Mouse (Mus musculus): ENCODE results near the gene Rmdn2. TPM values are rescaled to one million over a fixed set of nuclear protein-coding genes. Genes with fewer than 3 reads are reported as not detected.
A peak's percentile ranks its signal among the peaks of the same experiment; 100 is the strongest.

Gene Rmdn2
- total RNA-seq, 2 experiments from 2014 or later, result 11.3 to 12.9 TPM

DNA sequence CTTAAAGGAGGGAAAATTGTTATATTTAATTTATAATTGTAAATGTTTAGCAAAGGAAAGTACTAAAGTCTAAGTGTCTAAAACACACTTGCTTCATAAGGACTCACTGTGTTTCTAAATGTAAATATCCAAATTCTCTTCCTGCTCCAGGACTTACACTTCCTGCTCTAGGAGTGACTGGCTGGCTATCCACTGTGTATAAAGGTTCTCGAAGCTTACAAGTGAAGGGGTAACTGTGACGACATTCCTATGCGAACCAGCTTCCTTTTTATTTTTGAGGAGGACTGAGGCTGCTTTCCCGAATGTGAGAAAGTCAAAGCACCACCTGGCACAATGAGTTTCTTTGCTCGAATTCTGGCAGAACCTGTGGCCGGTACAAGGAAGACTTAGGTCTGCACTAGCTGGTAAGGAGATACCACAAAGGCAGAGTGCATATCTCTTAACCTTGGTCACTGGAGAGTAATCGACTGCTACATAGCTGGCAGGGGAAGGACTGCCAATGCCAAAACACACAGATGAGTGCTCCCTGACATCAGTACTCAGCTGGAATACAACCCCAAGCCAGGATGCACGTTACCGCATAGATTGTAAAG, 1.4 kb upstream of the Rmdn2 start:
- DNase-seq (ENCODE audit: low spot score in 2 of 2), result no peak
- intact Hi-C loops (cut with DNase I), result no loop called here

DNA sequence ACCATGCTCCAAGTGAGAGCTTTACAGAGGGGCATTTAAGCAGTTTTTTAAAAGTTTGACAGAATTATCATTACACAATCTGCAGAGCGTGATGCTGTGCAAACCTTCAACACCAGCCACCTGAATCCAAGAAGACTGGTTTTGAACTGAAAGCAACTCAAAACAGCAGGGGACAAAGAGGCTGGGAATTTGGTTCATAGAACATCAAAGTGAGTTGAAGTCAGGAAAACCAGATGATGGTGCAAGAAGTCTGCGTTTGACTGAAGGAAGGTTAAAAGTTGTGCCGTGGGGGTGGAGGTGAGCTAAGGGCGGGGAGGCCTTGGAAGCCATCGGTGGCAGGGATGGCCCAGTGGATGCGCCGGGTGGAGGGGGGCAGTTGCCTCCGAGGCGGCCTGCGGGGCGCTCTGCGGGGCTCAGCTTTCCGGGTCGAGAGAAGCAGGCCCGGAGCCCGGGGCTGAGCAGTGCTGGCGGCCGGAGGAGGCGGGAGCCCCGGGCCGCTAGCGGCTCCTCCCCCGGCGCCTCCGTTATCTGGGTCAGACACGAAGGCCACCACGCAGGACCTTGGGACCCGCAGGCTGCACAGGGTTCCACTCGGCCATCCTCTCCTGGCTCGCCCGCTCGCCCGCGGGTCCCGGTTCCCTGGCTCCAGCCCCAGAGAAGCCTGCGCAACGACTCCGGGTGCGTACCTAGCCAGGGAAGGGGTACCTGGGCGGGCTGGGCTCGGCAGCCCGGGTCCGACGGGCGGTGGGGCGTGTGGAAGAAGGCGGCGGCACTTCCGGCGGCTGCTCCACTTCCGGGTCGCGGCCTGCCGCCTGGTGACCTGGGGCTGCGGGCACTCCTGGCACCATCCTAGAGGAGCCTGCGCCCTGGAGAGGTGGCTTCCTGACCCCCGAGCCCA, 3.3 kb downstream of the Rmdn2 start:
- DNase-seq (ENCODE audit: low spot score in 2 of 2), result peak; percentile 49 to 62
- intact Hi-C loops (cut with DNase I), result no loop called here

DNA sequence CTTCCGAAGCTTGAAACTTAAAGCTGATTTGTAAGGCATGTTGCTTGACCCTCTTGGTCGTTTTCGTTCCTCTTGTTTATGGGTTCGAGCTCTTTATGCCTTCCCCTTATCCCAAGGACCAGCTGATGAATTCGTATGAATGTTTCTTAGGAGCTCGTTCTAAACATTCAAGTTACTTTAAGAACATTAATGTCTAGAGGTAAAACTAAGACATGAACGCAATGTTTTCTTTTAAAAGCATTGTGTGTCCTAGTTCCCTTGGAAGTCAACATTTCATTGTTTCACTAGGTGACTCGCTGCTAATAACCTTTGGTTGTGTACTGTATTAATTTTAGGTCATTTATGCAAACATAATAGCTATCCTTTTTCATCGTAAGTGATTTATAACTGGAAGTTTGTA, 4.2 kb downstream of the Rmdn2 start:
- no peak for DNase-seq (ENCODE audit: low spot score in 2 of 2)
- intact Hi-C loops (cut with DNase I), result no loop called here

DNA sequence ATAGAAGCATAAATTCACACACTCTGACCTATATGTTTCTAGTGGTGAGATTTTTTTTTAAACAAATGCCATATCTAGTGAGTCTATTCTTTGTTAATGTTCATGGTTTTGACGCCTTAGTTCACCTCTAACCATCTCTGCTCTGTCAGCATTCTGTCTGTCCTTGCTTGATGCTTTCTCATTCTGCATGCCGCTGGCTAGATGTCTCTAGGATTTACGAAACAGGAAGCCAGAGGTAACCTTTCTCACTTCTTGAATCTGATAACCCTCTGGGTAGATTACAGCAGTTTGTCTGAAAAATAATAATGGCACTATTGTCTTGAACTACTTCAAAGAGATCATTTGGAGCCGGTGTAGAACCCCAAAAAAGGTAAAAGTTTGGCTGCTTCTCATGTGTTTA, 5.0 kb downstream of the Rmdn2 start:
- DNase-seq (ENCODE audit: low spot score in 2 of 2), result no peak
- intact Hi-C loops (cut with DNase I), result no loop called here

DNA sequence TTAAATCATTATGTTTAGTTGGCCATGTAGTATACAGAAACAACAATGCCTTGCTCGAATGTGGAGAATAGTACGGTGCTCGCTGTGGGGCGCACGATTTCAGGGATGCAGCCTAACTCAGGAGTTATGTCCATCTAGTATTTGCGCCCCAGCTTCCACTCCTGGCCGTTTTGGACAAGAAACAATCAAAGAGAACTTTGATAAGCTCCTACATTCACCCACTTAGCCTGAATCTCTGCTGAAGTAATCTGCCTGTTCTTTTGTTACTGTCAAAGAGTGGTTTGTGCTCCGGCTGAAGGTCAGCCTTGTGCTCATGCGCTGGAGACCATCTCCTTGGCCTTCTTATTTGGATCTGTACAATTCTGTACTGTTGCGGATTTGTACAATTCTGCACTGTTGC, 6.8 kb downstream of the Rmdn2 start:
- intact Hi-C loops (cut with DNase I), result no loop called here
- no peak for DNase-seq (ENCODE audit: low spot score in 2 of 2)

DNA sequence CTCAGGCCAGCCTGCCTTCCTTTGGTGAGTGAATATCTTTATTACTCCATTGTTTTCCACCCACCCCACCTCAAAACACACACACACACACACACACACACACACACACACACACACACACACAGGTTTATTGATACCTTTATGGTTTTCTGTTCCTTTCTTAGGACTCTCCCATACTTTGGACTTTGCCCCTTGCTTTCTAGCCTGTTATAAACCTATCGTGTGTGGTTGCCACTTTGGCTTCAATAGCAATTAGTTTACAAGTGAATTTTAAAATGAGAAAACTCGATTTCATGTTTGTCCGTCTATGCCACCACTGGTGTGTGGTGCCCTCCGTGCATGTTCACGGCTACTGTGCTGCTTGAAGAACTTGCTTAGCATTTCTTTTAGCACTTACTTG, 7.3 kb downstream of the Rmdn2 start:
- intact Hi-C loops (cut with DNase I), result no loop called here
- DNase-seq (ENCODE audit: low spot score in 2 of 2), result no peak

DNA sequence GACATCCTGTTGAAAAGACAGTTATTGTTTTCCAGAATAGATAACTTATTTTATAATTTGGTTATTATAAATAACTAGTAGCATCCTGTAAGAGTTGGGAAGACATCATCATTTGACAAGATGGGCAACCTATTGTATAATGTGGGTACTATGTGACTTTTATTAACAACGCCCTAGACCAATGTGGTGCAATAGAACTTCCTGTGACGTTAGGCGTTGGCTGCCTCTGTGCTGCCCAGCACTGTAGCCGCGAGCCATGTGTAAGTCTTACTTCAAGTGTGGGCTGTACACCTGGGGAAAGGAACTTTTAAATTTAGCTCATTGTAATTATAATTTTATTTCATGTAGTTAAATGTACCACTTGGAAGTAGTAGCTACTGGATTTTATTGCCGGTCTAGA, 10.4 kb downstream of the Rmdn2 start:
- no peak for DNase-seq (ENCODE audit: low spot score in 2 of 2)
- intact Hi-C loops (cut with DNase I), result no loop called here

DNA sequence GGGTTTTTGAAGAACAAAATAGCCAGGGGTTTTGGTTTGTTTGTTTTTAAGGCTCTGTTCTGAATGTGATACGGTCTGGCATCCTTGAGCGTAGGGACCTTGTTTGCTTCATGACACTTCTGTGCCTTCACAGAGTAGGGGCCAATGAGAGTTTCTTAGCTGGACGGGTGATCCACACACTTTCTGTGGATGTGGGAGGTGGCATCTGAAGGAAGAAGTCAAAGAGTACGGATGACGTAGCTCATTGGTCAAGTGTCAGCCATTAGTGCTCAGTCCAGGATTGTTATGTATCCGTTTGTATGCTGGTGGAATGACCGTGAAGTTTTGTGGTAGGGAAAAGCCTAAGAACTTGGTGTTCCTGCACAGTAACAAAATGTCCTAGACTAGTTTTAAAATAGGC, 10.9 kb downstream of the Rmdn2 start:
- intact Hi-C loops (cut with DNase I), result no loop called here
- DNase-seq (ENCODE audit: low spot score in 2 of 2), result no peak

DNA sequence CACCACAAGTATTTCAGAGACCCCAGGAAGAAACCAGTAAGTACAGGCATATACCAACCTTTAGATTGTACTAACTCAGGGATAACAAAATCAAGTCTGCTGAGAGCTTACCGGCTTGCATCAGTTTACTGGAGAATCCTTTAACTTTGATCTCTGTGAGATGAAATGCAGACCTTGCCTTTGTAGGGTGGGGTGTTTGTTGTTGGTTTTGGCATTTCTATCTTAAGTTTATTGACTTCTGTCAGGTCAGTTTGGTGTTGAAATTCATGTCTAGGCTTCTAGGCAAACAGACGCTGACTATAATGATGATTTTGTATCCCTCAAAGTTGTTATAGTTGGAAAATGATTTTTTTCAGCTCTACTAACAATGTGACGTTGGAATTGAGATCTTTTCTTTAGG, 12.2 kb downstream of the Rmdn2 start:
- intact Hi-C loops (cut with DNase I), result no loop called here
- DNase-seq (ENCODE audit: low spot score in 2 of 2), result no peak

DNA sequence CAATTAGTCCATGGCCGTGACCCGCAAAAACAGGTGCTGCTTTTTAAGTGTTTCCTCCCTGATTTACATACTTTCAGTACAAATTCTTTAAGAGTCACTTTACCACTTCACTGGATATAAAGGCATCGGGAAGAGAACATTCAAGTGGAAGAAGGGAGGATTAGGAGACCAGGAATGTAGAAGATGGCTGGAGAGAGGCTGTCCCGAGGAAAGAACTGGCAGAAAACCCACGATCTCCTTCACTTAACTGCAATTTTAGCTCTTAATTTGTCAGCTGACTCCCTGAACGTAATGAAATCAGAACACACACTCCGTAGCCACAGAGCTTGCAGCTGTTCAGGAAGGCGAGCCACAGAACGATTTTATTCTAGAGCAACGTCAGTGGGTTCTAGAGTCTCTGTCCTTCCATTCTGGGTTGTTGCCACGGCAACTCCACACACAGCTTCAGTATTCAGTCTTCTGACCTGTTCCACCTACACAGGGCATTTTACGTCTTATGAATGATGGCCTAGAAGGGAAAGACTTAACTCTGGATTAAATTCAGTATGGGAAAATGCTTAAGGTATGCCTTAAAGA, 14.7 kb downstream of the Rmdn2 start:
- intact Hi-C loops (cut with DNase I), result no loop called here
- no peak for DNase-seq (ENCODE audit: low spot score in 2 of 2)

DNA sequence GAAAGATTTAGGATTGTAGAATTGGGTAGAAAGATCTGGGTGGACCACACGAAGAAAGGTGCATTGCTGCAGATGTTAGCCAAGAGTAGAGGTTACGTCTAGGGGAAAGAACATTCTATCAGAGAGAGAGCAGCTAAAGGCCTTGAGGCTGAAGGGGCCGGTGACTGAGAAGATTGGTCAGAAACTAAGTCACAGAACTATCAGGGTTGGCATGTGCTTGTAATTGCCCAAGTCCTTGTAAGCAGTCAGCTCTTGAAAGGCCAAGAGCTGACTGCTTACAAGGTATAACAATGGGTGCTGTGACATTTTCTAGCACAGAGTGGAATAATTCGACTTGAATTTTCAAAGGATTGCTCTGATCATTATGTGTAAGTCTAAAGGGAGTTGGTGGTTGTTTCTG, 38.2 kb downstream of the Rmdn2 start:
- DNase-seq (ENCODE audit: low spot score in 2 of 2), result no peak
- intact Hi-C loops (cut with DNase I), result no loop called here

DNA sequence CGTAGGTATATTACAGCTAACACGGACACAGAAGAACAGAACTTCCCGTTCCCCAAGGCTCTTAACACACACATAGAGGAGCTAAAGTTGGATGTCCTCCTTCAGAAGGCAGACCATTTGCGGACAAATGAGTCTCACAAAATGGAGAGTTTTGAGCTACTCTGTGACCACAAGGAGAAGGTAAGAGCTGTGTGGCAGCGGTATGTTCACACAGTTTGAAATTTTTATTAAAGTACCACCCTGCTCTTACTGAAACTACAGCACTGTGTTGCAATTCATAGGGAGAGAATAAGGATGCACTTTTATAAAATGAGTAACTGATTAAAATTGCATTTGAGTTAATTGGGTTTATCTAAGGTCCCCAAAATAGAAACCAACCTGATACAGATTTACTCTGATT, 38.6 kb downstream of the Rmdn2 start:
- DNase-seq (ENCODE audit: low spot score in 2 of 2), result no peak
- intact Hi-C loops (cut with DNase I), result no loop called here

DNA sequence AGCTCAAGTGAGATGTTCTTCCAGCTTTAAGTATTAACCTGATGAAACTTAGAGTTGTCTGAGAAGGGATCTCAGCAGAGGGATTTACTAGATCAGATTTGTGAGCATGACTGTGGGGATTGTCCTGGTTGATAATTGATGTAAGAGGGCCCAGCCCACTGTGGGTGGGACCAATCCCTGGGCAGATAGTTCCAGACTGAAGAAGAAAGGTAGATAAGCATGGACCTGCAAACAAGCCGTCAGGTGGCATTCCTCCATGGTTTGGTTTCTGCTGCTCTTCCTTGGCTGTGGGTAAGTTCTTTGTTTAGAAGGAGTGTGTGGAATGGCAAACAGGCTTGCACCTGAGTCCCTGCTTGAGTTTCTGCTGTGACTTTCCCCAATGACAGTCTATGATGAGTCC, 41.5 kb downstream of the Rmdn2 start:
- intact Hi-C loops (cut with DNase I), result no loop called here

DNA sequence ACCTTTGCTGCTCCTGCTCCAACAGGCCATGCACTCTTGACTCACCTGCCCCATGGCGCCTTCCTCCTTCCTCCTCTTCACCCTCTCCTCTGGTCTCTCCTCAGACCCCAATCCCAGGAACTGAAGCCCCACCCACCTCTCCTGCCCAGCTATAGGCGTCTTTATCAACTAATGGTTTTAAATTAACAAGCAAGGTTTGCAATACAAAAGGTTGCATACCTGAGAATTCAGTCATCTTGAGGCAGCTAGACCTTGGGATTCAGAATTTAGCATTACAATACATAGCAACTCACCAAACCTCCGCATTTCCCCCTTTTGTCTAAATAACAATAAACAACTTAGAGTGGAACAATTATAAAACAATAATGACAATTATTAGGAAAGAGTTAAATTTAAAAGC, 42.5 kb downstream of the Rmdn2 start:
- intact Hi-C loops (cut with DNase I), result no loop called here
- DNase-seq (ENCODE audit: low spot score in 2 of 2), result no peak

More for the DNA sequence above, 41.5 kb downstream of the Rmdn2 start:
- DNase-seq (ENCODE audit: low spot score in 2 of 2), result no peak

DNA sequence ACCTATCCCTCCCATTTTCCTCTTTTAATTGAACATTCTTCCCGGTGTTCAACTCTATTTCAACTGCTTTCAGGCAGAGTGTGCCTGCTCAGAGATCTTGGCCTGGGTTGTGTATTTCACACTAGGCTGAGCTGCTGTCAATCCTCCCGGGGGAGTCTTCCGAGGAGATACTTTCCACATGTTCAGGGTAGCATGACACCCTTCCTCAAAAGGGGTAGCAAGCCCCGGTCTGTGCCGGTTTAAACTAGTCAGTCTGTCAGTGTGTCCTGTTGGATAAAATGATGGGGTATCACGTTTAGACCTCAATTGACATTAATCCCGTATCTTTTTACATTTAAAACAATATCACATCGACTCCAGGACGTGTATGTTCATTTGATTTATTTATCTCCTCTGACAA, 46.1 kb downstream of the Rmdn2 start:
- DNase-seq (ENCODE audit: low spot score in 2 of 2), result no peak
- intact Hi-C loops (cut with DNase I), result no loop called here

DNA sequence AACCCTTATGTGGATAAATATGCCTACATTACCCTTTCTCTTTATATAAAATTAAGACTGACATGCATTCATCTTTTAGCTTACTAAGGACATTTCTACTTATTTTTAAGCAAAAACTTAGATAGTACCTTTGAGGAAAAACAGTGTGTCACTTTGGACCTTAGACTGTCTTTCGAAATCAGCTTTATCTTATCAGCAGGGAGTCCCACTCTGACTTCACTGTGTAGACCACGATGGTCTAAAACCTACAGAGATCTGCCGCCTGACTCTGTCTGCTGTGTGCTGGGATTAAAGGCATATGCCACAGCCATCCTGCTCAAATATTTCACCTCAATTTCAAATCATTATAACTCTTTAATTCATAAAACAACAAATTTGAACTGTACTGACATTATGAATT, 46.8 kb downstream of the Rmdn2 start:
- intact Hi-C loops (cut with DNase I), result no loop called here
- DNase-seq (ENCODE audit: low spot score in 2 of 2), result no peak

DNA sequence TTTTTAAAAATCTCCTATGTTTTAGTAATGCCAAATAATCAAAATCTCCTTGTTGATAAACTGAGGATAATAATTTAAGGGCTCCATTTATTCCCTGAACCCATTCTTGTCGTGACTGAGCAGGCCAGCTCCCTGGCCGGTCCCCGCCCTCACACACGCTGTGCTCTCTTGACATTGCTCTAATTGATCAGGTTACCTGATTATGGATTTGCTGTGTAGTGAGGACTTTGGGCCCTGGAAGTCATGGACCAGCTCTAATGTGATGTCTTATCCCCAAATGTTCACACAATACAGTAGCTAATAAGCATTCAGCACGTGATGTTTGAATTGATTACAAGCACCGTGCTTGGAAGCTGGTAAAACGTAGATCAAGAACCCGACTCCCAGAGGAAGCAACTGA, 47.2 kb downstream of the Rmdn2 start:
- intact Hi-C loops (cut with DNase I), result no loop called here
- no peak for DNase-seq (ENCODE audit: low spot score in 2 of 2)

DNA sequence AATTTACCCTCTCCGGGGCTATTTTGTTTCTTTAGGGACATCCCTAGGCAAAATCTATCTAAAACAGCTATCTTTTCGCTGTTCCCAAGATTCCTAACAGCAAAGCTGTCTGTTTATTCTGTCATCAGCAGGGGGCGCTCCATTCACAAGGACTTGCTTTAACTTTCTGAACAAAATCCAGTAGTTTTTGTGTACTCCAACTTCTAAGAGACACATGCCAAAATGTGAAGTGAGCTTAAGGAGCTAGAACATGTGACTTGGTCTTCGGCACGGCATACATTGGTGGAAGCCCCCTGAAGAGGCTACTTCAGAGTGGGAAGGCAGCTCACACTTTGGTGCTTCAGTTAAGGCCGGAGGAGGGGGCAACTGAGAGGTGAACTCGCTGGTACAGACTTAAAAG, 49.7 kb downstream of the Rmdn2 start:
- intact Hi-C loops (cut with DNase I), result loop anchor here (2.0 kb wide), 1 partner anchor 179 kb away; no protein-coding TSS in a partner anchor
- DNase-seq (ENCODE audit: low spot score in 2 of 2), result peak; percentile 71 to 84

DNA sequence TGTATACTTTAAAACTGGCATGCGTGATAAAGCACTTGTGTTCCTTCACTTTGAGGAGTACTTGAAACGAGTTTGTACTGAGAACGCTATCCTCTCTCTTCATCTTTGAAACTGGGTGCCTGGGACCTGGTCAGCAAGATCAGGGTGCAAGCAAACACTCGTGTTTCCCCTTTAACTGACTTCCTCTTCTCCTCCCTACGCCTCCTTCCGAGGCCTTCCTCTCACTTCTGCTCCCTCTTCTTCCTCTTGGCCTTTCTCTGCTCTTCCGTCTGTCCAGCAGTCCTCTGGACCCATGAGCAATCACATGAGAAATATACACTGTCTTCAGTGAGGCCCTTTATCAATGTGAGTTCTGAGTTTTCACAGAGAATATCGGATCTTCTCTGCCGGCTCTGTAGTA, 50.2 kb downstream of the Rmdn2 start:
- intact Hi-C loops (cut with DNase I), result loop anchor here (2.0 kb wide), 1 partner anchor 179 kb away; no protein-coding TSS in a partner anchor
- DNase-seq (ENCODE audit: low spot score in 2 of 2), result no peak

DNA sequence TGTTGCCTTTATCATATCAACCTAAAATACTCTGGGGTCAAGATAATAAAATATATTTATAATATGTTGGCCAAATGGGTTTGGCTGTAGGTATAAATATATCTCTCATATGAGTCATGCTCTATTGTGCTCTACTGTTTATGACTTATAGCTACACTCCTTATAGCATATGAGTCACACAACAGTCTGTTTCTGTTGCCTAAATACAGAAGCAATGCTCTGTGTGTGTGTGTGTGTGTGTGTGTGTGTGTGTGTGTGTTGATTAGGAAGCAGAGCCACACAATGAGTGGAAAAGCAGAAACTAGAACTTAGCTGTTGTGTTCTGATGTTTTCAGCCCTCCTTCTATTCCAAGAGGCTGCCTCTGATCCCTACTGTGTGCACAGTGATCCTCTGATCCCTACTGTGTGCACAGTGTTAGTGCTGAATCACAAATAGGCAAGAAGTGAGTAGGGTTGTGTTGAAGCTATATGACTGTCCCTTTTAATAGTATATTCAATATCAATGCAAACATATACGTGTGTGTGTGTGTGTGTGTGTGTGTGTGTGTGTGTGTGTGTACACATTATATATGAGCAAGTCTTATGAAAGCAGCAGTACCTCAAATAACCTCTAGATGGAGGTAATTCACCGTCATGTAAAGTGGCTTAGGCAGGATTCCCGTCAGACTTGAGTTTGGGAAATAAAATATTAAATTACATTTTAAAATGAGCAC, 51.9 kb downstream of the Rmdn2 start:
- intact Hi-C loops (cut with DNase I), result no loop called here
- DNase-seq (ENCODE audit: low spot score in 2 of 2), result peak; percentile 51 to 76
